23 mouse cellular contexts compared by ENCODE assay signal in the genomic region with DNA sequence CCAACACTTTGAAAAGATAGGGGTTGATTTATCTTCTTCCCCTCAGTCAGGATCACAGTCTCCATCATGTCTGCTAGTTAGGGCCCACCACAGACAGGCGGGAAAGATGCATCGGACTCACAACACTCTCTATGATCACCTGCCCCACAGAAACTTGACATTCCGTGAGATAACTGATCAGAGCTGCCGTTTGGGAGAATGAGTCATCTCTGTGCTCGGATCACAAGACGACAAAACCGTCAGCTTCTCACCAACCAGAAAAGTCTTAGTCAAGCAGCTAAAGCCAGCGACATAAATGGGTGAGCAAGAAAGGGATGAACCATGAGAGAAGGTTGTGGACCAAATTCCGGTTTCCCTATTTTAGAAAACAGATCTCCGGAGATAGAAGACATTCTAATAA. TPM values are rescaled to one million over a fixed set of nuclear protein-coding genes. Genes with fewer than 3 reads are reported as not detected.
DNase-seq lines count a peak whose midpoint lies in the region; ATAC-seq and TF ChIP-seq lines count a peak whose summit lies in the region.
"Had no signal": no experiment of that assay in that cellular context is flagged by ENCODE, and none has a peak within 500 bp of the region (broad histone marks: within the 10 kb centered on the region; RNA-seq: fewer than 3 reads in every experiment).

No protein-coding gene starts in this region.

- no peak overlapping the region for H3K9ac ChIP-seq in hindbrain, embryonic 14.5 days
- H3K9ac ChIP-seq in hindbrain, postnatal 0 days (replicated peaks; ENCODE audit: low read length), result no peak overlapping the region
- H3K9ac ChIP-seq in midbrain, postnatal 0 days (replicated peaks; ENCODE audit: low read length, poor library complexity, severe bottlenecking), result no peak overlapping the region
- H3K9ac ChIP-seq: limb, embryonic 12.5 days; liver, embryonic 13.5 days; lung, embryonic 15.5 days had no signal

- peaks cover 42% of the 10 kb centered on the region for H3K4me1 ChIP-seq in hindbrain, embryonic 14.5 days (replicated peaks; ENCODE audit: control insufficient read depth, insufficient read depth, low read length)
- peaks cover 8% of the 10 kb centered on the region for H3K4me1 ChIP-seq in hindbrain, postnatal 0 days (ENCODE audit: insufficient read depth, low read length)
- H3K4me1 ChIP-seq in midbrain, postnatal 0 days (ENCODE audit: insufficient read depth, low read length), result peaks cover 8% of the 10 kb centered on the region; the same call in 1 of the 2 replicates

- peak; percentile 33 to 73 for DNase-seq in adrenal gland, adult (ENCODE audit: inconsistent age in 2 of 2, low spot score in 1 of 2)
- no peak for DNase-seq in adrenal gland, postnatal 14 days
- no peak for DNase-seq in hindbrain, embryonic 14.5 days (ENCODE audit: low spot score)
- DNase-seq in hindbrain, postnatal 0 days (ENCODE audit: low spot score), result no peak
- peak; percentile 58 for DNase-seq in 416B (ENCODE audit: low read depth)
- DNase-seq in midbrain, postnatal 0 days (ENCODE audit: low spot score), result no peak
- DNase-seq in testis, postnatal 14 days (ENCODE audit: low spot score), result no peak
- no peak for DNase-seq in spleen, adult 12 weeks (ENCODE audit: low spot score)
- DNase-seq: adrenal gland, adult 8-10 months; cerebellum, adult 8-10 months; forebrain, postnatal 0 days; kidney, adult 9 months; liver, embryonic 13.5 days; right cerebral cortex, postnatal 25 days; thymus, postnatal 36 days had no signal

- H3K4me2 ChIP-seq in hindbrain, embryonic 14.5 days (replicated peaks), result peak overlapping the region; percentile 98
- H3K4me2 ChIP-seq in hindbrain, postnatal 0 days (ENCODE audit: low read depth, low read length), result no peak overlapping the region; the same call in 1 of the 2 replicates
- 0 out of 2 replicates have a peak overlapping the region, but pooled peaks have one; percentile 57 for H3K4me2 ChIP-seq in midbrain, postnatal 0 days (ENCODE audit: low read depth, low read length, poor library complexity, severe bottlenecking)

- 47% methylated on average over 10 of the region's 10 CpGs for WGBS in hindbrain, embryonic 14.5 days
- 50% methylated on average over 10 of the region's 10 CpGs for WGBS in hindbrain, postnatal 0 days
- 50% methylated on average over 10 of the region's 10 CpGs for WGBS in midbrain, postnatal 0 days

- no peak overlapping the region for H3K4me3 ChIP-seq in hindbrain, embryonic 14.5 days (replicated peaks; ENCODE audit: low read length)
- no peak overlapping the region for H3K4me3 ChIP-seq in hindbrain, postnatal 0 days (ENCODE audit: low read length)
- H3K4me3 ChIP-seq in midbrain, postnatal 0 days (ENCODE audit: low read depth, low read length), result no peak overlapping the region
- H3K4me3 ChIP-seq: erythroblast, embryonic 14.5 days; liver, embryonic 13.5 days had no signal

- H3K27ac ChIP-seq in hindbrain, embryonic 14.5 days, result peak overlapping the region; percentile 28; the same call in 1 of the 2 replicates
- no peak overlapping the region for H3K27ac ChIP-seq in hindbrain, postnatal 0 days
- no peak overlapping the region for H3K27ac ChIP-seq in midbrain, postnatal 0 days (ENCODE audit: low read depth, low read length)
- H3K27ac ChIP-seq: limb, embryonic 12.5 days; liver, embryonic 13.5 days; lung, embryonic 15.5 days had no signal

- H3K27me3 ChIP-seq in hindbrain, embryonic 14.5 days (ENCODE audit: control insufficient read depth, insufficient read depth, low read length), result peaks cover 33% of the 10 kb centered on the region
- peaks cover 4% of the 10 kb centered on the region; the same call in 1 of the 2 replicates for H3K27me3 ChIP-seq in hindbrain, postnatal 0 days (ENCODE audit: insufficient read depth, low read length)
- no peaks in the 10 kb centered on the region for H3K27me3 ChIP-seq in midbrain, postnatal 0 days (ENCODE audit: insufficient read depth, low read length)

- no peak for ATAC-seq in hindbrain, embryonic 14.5 days (ENCODE audit: low FRiP score)
- no peak for ATAC-seq in hindbrain, postnatal 0 days
- ATAC-seq in midbrain, postnatal 0 days (ENCODE audit: low FRiP score), result no peak
- ATAC-seq: forebrain, postnatal 0 days had no signal

- H3K36me3 ChIP-seq in hindbrain, embryonic 14.5 days (replicated peaks; ENCODE audit: control insufficient read depth, insufficient read depth), result no peaks in the 10 kb centered on the region
- H3K36me3 ChIP-seq in hindbrain, postnatal 0 days (ENCODE audit: insufficient read depth, low read length), result no peaks in the 10 kb centered on the region
- no peaks in the 10 kb centered on the region for H3K36me3 ChIP-seq in midbrain, postnatal 0 days (ENCODE audit: insufficient read depth, low read length)
- H3K36me3 ChIP-seq: limb, embryonic 12.5 days; liver, embryonic 13.5 days; lung, embryonic 15.5 days had no signal

- H3K9me3 ChIP-seq in hindbrain, embryonic 14.5 days (ENCODE audit: control insufficient read depth, low read length), result no peaks in the 10 kb centered on the region
- no peaks in the 10 kb centered on the region for H3K9me3 ChIP-seq in hindbrain, postnatal 0 days (ENCODE audit: low read length)
- no peaks in the 10 kb centered on the region for H3K9me3 ChIP-seq in midbrain, postnatal 0 days (ENCODE audit: low read length)
- H3K9me3 ChIP-seq: limb, embryonic 12.5 days; liver, embryonic 13.5 days; lung, embryonic 15.5 days had no signal

- TF ChIP-seq CTCF in hindbrain, postnatal 0 days (IDR thresholded peaks at IDR 0.05; ENCODE audit: low read depth), result no peak
- no peak for TF ChIP-seq CTCF in midbrain, postnatal 0 days (IDR thresholded peaks at IDR 0.05)

RNA-seq across cellular contexts. Expression of a gene that starts 3.8 kb away (rescaled TPM):
- total RNA-seq in adrenal gland, postnatal 14 days (2021), result 37.7 and 40.5 TPM in 2 replicates
- 37.2 and 55.1 TPM in 2 replicates for polyA plus RNA-seq in hindbrain, embryonic 14.5 days (2014; fragmentation: Nextera tagmentation; extraction: Ambion mirVana)
- 19.4 and 23.5 TPM in 2 replicates for total RNA-seq in hindbrain, postnatal 0 days (2014; rRNA removed)
- polyA plus RNA-seq in hindbrain, postnatal 0 days (2015; fragmentation: Nextera tagmentation; extraction: Ambion mirVana), result 53.6 and 65.6 TPM in 2 replicates
- 16.9 and 22.1 TPM in 2 replicates for total RNA-seq in midbrain, postnatal 0 days (2014; rRNA removed)
- polyA plus RNA-seq in midbrain, postnatal 0 days (2015; fragmentation: Nextera tagmentation; extraction: Ambion mirVana), result 24.1 and 29.1 TPM in 2 replicates
- polyA plus RNA-seq: erythroblast, embryonic 14.5 days had no signal

RNA-seq across cellular contexts. Expression of a gene that starts 21.5 kb away (rescaled TPM):
- total RNA-seq in adrenal gland, postnatal 14 days (2021), result 0.83 and 12.4 TPM in 2 replicates
- polyA plus RNA-seq in hindbrain, embryonic 14.5 days (2014; fragmentation: Nextera tagmentation; extraction: Ambion mirVana), result 0.21 and 0.50 TPM in 2 replicates
- not detected in 2 replicates for total RNA-seq in hindbrain, postnatal 0 days (2014; rRNA removed)
- 0.40 and 0.43 TPM in 2 replicates for polyA plus RNA-seq in hindbrain, postnatal 0 days (2015; fragmentation: Nextera tagmentation; extraction: Ambion mirVana)
- 0.11 TPM in 1 of 2 replicates, not detected in the other for total RNA-seq in midbrain, postnatal 0 days (2014; rRNA removed)
- polyA plus RNA-seq in midbrain, postnatal 0 days (2015; fragmentation: Nextera tagmentation; extraction: Ambion mirVana), result 0.19 and 0.23 TPM in 2 replicates
- total RNA-seq: forebrain, postnatal 0 days; gastrocnemius, adult 18-20 months; heart, adult 8-10 months had no signal
- polyA plus RNA-seq: erythroblast, embryonic 14.5 days had no signal

RNA-seq across cellular contexts. Expression of a gene that starts 30.0 kb away (rescaled TPM):
- total RNA-seq in adrenal gland, postnatal 14 days (2021), result 52.7 and 58.6 TPM in 2 replicates
- polyA plus RNA-seq in hindbrain, embryonic 14.5 days (2014; fragmentation: Nextera tagmentation; extraction: Ambion mirVana), result 41.2 and 47.0 TPM in 2 replicates
- 44.2 and 53.6 TPM in 2 replicates for total RNA-seq in hindbrain, postnatal 0 days (2014; rRNA removed)
- 41.1 and 45.5 TPM in 2 replicates for polyA plus RNA-seq in hindbrain, postnatal 0 days (2015; fragmentation: Nextera tagmentation; extraction: Ambion mirVana)
- 49.8 and 57.6 TPM in 2 replicates for total RNA-seq in midbrain, postnatal 0 days (2014; rRNA removed)
- 33.9 and 44.6 TPM in 2 replicates for polyA plus RNA-seq in midbrain, postnatal 0 days (2015; fragmentation: Nextera tagmentation; extraction: Ambion mirVana)

RNA-seq across cellular contexts. Expression of a gene that starts 32.6 kb away (rescaled TPM):
- total RNA-seq in adrenal gland, postnatal 14 days (2021), result 80.2 and 1,683 TPM in 2 replicates
- polyA plus RNA-seq in hindbrain, embryonic 14.5 days (2014; fragmentation: Nextera tagmentation; extraction: Ambion mirVana), result 5.6 and 7.0 TPM in 2 replicates
- total RNA-seq in hindbrain, postnatal 0 days (2014; rRNA removed), result not detected in 2 replicates
- polyA plus RNA-seq in hindbrain, postnatal 0 days (2015; fragmentation: Nextera tagmentation; extraction: Ambion mirVana), result 8.1 and 8.8 TPM in 2 replicates
- total RNA-seq in midbrain, postnatal 0 days (2014; rRNA removed), result 3.7 TPM in 1 of 2 replicates, not detected in the other
- 5.2 and 7.2 TPM in 2 replicates for polyA plus RNA-seq in midbrain, postnatal 0 days (2015; fragmentation: Nextera tagmentation; extraction: Ambion mirVana)

RNA-seq across cellular contexts. Expression of a gene that starts 41.8 kb away (rescaled TPM):
- 1.5 and 3.2 TPM in 2 replicates for total RNA-seq in adrenal gland, postnatal 14 days (2021)
- polyA plus RNA-seq in hindbrain, embryonic 14.5 days (2014; fragmentation: Nextera tagmentation; extraction: Ambion mirVana), result 3.5 and 4.8 TPM in 2 replicates
- 4.8 and 5.5 TPM in 2 replicates for total RNA-seq in hindbrain, postnatal 0 days (2014; rRNA removed)
- 5.1 and 5.9 TPM in 2 replicates for polyA plus RNA-seq in hindbrain, postnatal 0 days (2015; fragmentation: Nextera tagmentation; extraction: Ambion mirVana)
- total RNA-seq in midbrain, postnatal 0 days (2014; rRNA removed), result 0.49 and 0.90 TPM in 2 replicates
- polyA plus RNA-seq in midbrain, postnatal 0 days (2015; fragmentation: Nextera tagmentation; extraction: Ambion mirVana), result 0.63 and 0.67 TPM in 2 replicates
- total RNA-seq: common myeloid progenitor, adult 5-6 weeks; layer of hippocampus, adult 18-20 months; left cerebral cortex, adult 18-20 months had no signal
- polyA plus RNA-seq: erythroblast, embryonic 14.5 days; liver, embryonic 13.5 days had no signal

Comparison
In these comparisons a context has a peak if more than half of its experiments do, and no peak if none do; other contexts are left out.
1. DNase-seq: peak in adrenal gland, adult (2 of 2) and 416B (single experiment); none in adrenal gland, postnatal 14 days (single experiment), hindbrain, embryonic 14.5 days (single experiment), hindbrain, postnatal 0 days (single experiment), midbrain, postnatal 0 days (single experiment), testis, postnatal 14 days (single experiment) and spleen, adult 12 weeks (single experiment).